Mouse (Mus musculus): ENCODE results near the gene Rps16. TPM values are rescaled to one million over a fixed set of nuclear protein-coding genes. Genes with fewer than 3 reads are reported as not detected.

Gene Rps16
- polyA plus RNA-seq, 1 experiment: 2,086 TPM

DNA sequence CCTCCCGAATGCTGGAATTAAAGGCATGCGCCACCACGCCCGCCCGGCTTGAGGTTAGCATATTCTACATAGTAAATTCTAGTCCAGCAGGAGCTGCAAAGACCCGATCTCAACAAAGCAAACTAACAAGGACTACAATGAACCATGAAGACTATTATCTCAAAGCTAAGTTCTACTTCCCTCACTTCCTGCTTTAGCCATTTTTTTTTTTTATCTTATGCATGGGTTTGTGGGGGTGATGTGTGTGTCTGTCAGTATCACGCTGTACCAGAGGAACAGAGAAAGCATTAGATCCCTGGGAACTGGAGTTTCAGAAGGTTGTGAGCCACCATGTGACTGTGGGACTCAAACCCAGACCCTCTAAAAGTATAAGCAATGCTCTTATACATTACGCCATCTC, 25.2 kb upstream of the Rps16 start:
- Histone ChIP-seq H3K36me3 (ENCODE audit: control insufficient read depth, insufficient read depth, low read length, poor library complexity, severe bottlenecking) (peaks cover 80% of the 10 kb centered on the region), H3K27ac (ENCODE audit: insufficient read depth, low read length) (no peak overlapping the region), H3K4me3 (ENCODE audit: low read depth, low read length) (no peak overlapping the region), H3K4me1 (ENCODE audit: control insufficient read depth, insufficient read depth, low read length) (no peaks in the 10 kb centered on the region), H3K9ac (ENCODE audit: low read depth, poor library complexity, severe bottlenecking) (no peak overlapping the region), H3K27me3 (ENCODE audit: control insufficient read depth, insufficient read depth, low read length, poor library complexity, severe bottlenecking) (no peaks in the 10 kb centered on the region), H3K9me3 (replicated peaks; ENCODE audit: control insufficient read depth, insufficient read depth, low read length, poor library complexity, severe bottlenecking) (no peaks in the 10 kb centered on the region)
- TF ChIP-seq EP300 (IDR thresholded peaks at IDR 0.05; ENCODE audit: insufficient read depth, low read depth, low read length) (no peak), CTCF (IDR thresholded peaks at IDR 0.05; ENCODE audit: low read depth, low read length) (no peak), POLR2A (IDR thresholded peaks at IDR 0.05; ENCODE audit: insufficient read depth, low read length) (no peak)

DNA sequence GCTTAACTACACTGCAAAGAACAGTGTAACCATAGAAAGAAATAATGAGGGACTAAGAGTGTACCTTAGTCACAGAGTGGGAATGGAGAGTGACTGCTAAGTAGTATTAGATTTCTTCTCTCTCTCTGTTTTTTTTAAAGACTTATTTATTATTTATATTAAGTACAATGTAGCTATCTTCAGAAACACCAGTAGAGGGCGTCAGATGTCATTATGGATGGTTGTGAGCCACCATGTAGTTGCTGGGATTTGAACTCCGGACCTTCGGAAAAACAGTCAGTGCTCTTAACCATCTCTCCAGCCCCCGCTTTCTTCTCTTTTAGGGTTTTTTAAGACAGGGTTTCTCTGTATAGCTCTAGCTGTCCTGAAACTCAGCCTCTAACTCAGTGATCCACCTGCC, 24.0 kb upstream of the Rps16 start:
- no peak overlapping the region for H3K9ac ChIP-seq (ENCODE audit: low read depth, poor library complexity, severe bottlenecking)
- no peaks in the 10 kb centered on the region for H3K9me3 ChIP-seq (replicated peaks; ENCODE audit: control insufficient read depth, insufficient read depth, low read length, poor library complexity, severe bottlenecking)
- TF ChIP-seq CTCF (IDR thresholded peaks at IDR 0.05; ENCODE audit: low read depth, low read length) (no peak), EP300 (IDR thresholded peaks at IDR 0.05; ENCODE audit: insufficient read depth, low read depth, low read length) (no peak), POLR2A (IDR thresholded peaks at IDR 0.05; ENCODE audit: insufficient read depth, low read length) (no peak)
- no peaks in the 10 kb centered on the region for H3K27me3 ChIP-seq (ENCODE audit: control insufficient read depth, insufficient read depth, low read length, poor library complexity, severe bottlenecking)
- peaks cover 88% of the 10 kb centered on the region for H3K36me3 ChIP-seq (ENCODE audit: control insufficient read depth, insufficient read depth, low read length, poor library complexity, severe bottlenecking)
- H3K4me1 ChIP-seq (ENCODE audit: control insufficient read depth, insufficient read depth, low read length): no peaks in the 10 kb centered on the region
- no peak overlapping the region for H3K4me3 ChIP-seq (ENCODE audit: low read depth, low read length)
- no peak overlapping the region for H3K27ac ChIP-seq (ENCODE audit: insufficient read depth, low read length)

DNA sequence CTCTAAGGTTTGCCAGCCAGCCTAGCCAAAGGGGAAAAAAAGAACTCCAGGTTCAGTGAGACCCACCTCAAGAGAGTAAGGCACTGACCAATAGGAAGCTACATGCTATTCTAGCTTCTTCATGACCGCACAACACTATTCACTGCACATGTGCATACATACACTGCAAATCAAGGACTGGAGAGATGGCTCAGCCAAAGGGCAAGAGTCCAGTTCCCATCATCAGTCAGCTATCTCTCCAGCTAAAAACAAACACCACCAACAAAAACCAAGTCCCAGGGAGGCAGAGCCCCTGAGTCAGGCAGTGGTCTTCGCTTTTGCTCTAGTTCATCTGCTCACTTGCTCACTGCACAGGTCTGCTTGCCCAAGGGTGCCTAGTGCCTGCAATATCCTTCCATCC, 22.2 kb upstream of the Rps16 start:
- no peaks in the 10 kb centered on the region for H3K27me3 ChIP-seq (ENCODE audit: control insufficient read depth, insufficient read depth, low read length, poor library complexity, severe bottlenecking)

DNA sequence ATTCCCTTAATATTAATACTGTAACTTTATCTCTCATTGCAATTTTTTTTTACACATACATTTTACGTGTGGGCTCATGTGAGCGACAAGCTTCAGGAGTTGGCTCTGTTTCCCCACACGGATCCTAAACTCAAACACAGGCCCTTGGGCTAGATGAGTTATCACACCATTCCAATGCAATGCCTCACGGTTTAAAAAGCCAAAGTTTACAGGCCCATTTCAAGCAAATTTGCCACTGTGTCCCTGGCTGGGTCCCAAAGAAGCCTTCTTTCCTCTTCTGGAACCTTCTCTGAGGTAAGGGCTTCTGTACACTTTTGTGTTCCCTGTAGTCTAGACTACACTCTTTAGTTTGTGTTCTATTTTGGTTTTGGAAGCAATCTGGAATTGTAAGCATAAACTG, 15.9 kb upstream of the Rps16 start:
- Histone ChIP-seq H3K27ac (ENCODE audit: insufficient read depth, low read length) (no peak overlapping the region), H3K9ac (ENCODE audit: low read depth, poor library complexity, severe bottlenecking) (no peak overlapping the region), H3K4me3 (ENCODE audit: low read depth, low read length) (no peak overlapping the region), H3K27me3 (ENCODE audit: control insufficient read depth, insufficient read depth, low read length, poor library complexity, severe bottlenecking) (no peaks in the 10 kb centered on the region), H3K4me1 (ENCODE audit: control insufficient read depth, insufficient read depth, low read length) (no peaks in the 10 kb centered on the region), H3K36me3 (ENCODE audit: control insufficient read depth, insufficient read depth, low read length, poor library complexity, severe bottlenecking) (peaks cover 22% of the 10 kb centered on the region), H3K9me3 (replicated peaks; ENCODE audit: control insufficient read depth, insufficient read depth, low read length, poor library complexity, severe bottlenecking) (no peaks in the 10 kb centered on the region)
- TF ChIP-seq POLR2A (IDR thresholded peaks at IDR 0.05; ENCODE audit: insufficient read depth, low read length) (no peak), EP300 (IDR thresholded peaks at IDR 0.05; ENCODE audit: insufficient read depth, low read depth, low read length) (no peak), CTCF (IDR thresholded peaks at IDR 0.05; ENCODE audit: low read depth, low read length) (no peak)

More for the DNA sequence above, 22.2 kb upstream of the Rps16 start:
- Histone ChIP-seq H3K9ac (ENCODE audit: low read depth, poor library complexity, severe bottlenecking) (no peak overlapping the region), H3K9me3 (replicated peaks; ENCODE audit: control insufficient read depth, insufficient read depth, low read length, poor library complexity, severe bottlenecking) (no peaks in the 10 kb centered on the region), H3K27ac (ENCODE audit: insufficient read depth, low read length) (no peak overlapping the region), H3K36me3 (ENCODE audit: control insufficient read depth, insufficient read depth, low read length, poor library complexity, severe bottlenecking) (peaks cover 74% of the 10 kb centered on the region), H3K4me3 (ENCODE audit: low read depth, low read length) (no peak overlapping the region), H3K4me1 (ENCODE audit: control insufficient read depth, insufficient read depth, low read length) (no peaks in the 10 kb centered on the region)
- no peak for TF ChIP-seq EP300 (IDR thresholded peaks at IDR 0.05; ENCODE audit: insufficient read depth, low read depth, low read length)
- TF ChIP-seq POLR2A (IDR thresholded peaks at IDR 0.05; ENCODE audit: insufficient read depth, low read length): no peak
- TF ChIP-seq CTCF (IDR thresholded peaks at IDR 0.05; ENCODE audit: low read depth, low read length): no peak

DNA sequence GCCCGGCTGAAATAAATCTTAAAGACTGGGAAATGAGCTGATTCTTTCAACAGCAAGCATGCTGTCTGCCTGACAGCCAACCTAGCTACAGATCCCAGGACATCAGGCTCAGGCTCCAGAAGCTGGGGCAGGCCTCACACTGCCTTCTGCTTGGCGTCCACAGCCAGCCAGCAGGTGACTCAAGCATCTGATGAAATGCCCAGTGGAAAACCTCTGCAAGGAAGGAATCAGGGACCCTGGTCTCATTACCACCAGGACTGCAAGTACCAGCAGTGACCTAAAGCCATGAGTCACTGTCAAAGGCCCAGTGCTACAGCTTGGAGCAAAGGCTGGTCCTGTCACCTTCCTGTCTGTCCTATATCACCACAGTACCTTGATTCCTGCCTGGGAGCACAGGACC, 15.0 kb upstream of the Rps16 start:
- TF ChIP-seq EP300 (IDR thresholded peaks at IDR 0.05; ENCODE audit: insufficient read depth, low read depth, low read length) (no peak), CTCF (IDR thresholded peaks at IDR 0.05; ENCODE audit: low read depth, low read length) (no peak), POLR2A (IDR thresholded peaks at IDR 0.05; ENCODE audit: insufficient read depth, low read length) (no peak)

DNA sequence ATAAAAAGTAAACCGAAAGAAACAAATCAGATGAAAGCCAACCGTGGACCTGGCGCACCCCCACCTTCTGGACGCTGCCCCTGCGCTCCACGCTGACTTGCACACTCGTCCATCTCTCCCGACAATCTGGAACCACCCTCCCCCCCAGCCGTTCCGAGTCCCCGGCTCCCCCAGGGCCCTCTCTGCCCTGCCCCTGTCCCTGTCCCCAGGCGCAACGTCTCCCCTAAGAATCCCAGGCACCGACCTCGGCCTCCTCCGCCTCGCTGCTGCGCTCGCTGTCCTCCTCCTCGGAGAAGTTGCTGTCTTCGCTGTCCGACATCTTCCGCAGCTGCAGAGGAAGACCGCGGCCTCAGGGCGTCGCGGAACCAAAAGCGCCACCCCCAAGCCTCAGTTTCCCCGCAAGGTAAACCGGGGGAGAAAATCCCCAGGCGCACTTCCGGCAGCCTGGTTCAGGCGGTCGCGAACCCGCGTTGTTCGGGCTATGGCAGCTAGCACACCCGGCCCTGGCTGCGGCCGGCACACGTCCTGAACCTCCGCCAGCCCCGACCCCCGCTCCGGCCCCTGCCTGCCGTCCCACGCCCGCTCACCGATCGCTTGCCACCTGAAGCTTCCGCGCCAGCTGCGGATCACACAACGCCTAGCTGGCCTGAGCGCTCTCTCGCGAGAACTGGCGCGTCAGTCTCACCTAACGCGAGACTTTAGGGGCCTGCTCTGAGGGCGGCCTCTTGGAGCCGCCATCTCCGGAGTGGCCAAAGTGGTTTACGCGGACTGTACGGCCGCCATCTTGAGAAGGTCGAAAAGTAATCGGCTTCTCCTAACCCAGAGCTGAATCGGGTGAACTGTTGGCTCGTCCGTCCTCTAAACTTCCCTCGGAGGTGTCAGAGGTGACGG, 12.1 kb upstream of the Rps16 start, which contains the start of gene Supt5:
Gene Supt5 (minus strand): TSS at position 639 of the 891 bp plus-strand sequence.
- no peaks in the 10 kb centered on the region for H3K9me3 ChIP-seq (replicated peaks; ENCODE audit: control insufficient read depth, insufficient read depth, low read length, poor library complexity, severe bottlenecking)
- peak within 1 kb of the TSS; percentile 93 for H3K27ac ChIP-seq (ENCODE audit: insufficient read depth, low read length)
- peak within 1 kb of the TSS; percentile 92 for H3K4me3 ChIP-seq (ENCODE audit: low read depth, low read length)
- H3K27me3 ChIP-seq (ENCODE audit: control insufficient read depth, insufficient read depth, low read length, poor library complexity, severe bottlenecking): no peaks in the 10 kb centered on the region
- peaks cover 3% of the 10 kb centered on the region for H3K4me1 ChIP-seq (ENCODE audit: control insufficient read depth, insufficient read depth, low read length)
- 0 out of 2 replicates have a peak, but pooled peaks cover 2% of the 10 kb centered on the region for H3K36me3 ChIP-seq (ENCODE audit: control insufficient read depth, insufficient read depth, low read length, poor library complexity, severe bottlenecking)
- H3K9ac ChIP-seq (ENCODE audit: low read depth, poor library complexity, severe bottlenecking): peak within 1 kb of the TSS; percentile 73
- no peak for TF ChIP-seq CTCF (IDR thresholded peaks at IDR 0.05; ENCODE audit: low read depth, low read length)
- TF ChIP-seq POLR2A (IDR thresholded peaks at IDR 0.05; ENCODE audit: insufficient read depth, low read length): no peak
- no peak for TF ChIP-seq EP300 (IDR thresholded peaks at IDR 0.05; ENCODE audit: insufficient read depth, low read depth, low read length)

More for the DNA sequence above, 15.0 kb upstream of the Rps16 start:
- H3K36me3 ChIP-seq (ENCODE audit: control insufficient read depth, insufficient read depth, low read length, poor library complexity, severe bottlenecking): peaks cover 14% of the 10 kb centered on the region
- no peaks in the 10 kb centered on the region for H3K9me3 ChIP-seq (replicated peaks; ENCODE audit: control insufficient read depth, insufficient read depth, low read length, poor library complexity, severe bottlenecking)
- no peak overlapping the region for H3K4me3 ChIP-seq (ENCODE audit: low read depth, low read length)
- H3K4me1 ChIP-seq (ENCODE audit: control insufficient read depth, insufficient read depth, low read length): no peaks in the 10 kb centered on the region
- no peak overlapping the region for H3K27ac ChIP-seq (ENCODE audit: insufficient read depth, low read length)
- H3K27me3 ChIP-seq (ENCODE audit: control insufficient read depth, insufficient read depth, low read length, poor library complexity, severe bottlenecking): no peaks in the 10 kb centered on the region
- H3K9ac ChIP-seq (ENCODE audit: low read depth, poor library complexity, severe bottlenecking): no peak overlapping the region

Measured in ES-Bruce4 (cell line).